Mouse (Mus musculus) CH12.LX (cell line): Measurements from ENCODE around the gene Strc. TPM values are rescaled to one million over a fixed set of nuclear protein-coding genes. Genes with fewer than 3 reads are reported as not detected.

Experiments
- DNase-seq: peaks from one replicate; pipeline ENCODE4 v3.0.0-alpha.2; 2013; ENCODE audit errors: extremely low read depth
- H3K27ac ChIP-seq: 2 replicates; pipeline ENCODE4 v1.5.1; 2012; ENCODE audit warnings: low read depth, mild to moderate bottlenecking, control low read depth, moderate library complexity; ENCODE audit not compliant: insufficient read depth
- H3K27me3 ChIP-seq: replicated peaks from 2 replicates; pipeline ENCODE3; 2012; ENCODE audit warnings: inconsistent platforms
- H3K36me3 ChIP-seq, 2 experiments: replicated peaks in 1 of 2; 2 replicates each; pipeline versions ENCODE3 to v1.6.1; 2012; ENCODE audit warnings: inconsistent platforms in 1 of 2, low read length in 1 of 2, mild to moderate bottlenecking in 1 of 2, mixed read lengths in 1 of 2, moderate library complexity in 1 of 2; ENCODE audit not compliant: control insufficient read depth in 1 of 2, insufficient read depth in 1 of 2
- H3K4me1 ChIP-seq, 2 experiments: 2 replicates each; pipeline ENCODE4 v1.6.1; 2012; ENCODE audit warnings: inconsistent platforms in 1 of 2, moderate library complexity in 1 of 2; ENCODE audit not compliant: insufficient read depth in 2 of 2, control insufficient read depth in 1 of 2
- H3K4me2 ChIP-seq: 2 replicates; pipeline ENCODE4 v1.6.1; 2012; ENCODE audit warnings: low read depth, mild to moderate bottlenecking, control low read depth; ENCODE audit not compliant: poor library complexity, insufficient read depth, severe bottlenecking
- H3K4me3 ChIP-seq, 3 experiments: fragments of 150-350 bp in 1 of 3; sonication (generic) in 1 of 3; replicated peaks in 1 of 3; 2 replicates each; pipeline versions ENCODE3 to v1.5.1; 2011 to 2012; ENCODE audit warnings: low read depth in 2 of 3, low read length in 2 of 3, mild to moderate bottlenecking in 2 of 3, moderate library complexity in 2 of 3, control low read depth in 1 of 3, improper control_type of control experiment in 1 of 3, inconsistent platforms in 1 of 3, mixed read lengths in 1 of 3; ENCODE audit not compliant: poor library complexity in 1 of 3
- H3K79me2 ChIP-seq: replicated peaks from 2 replicates; pipeline ENCODE4 v1.6.1; 2012; ENCODE audit warnings: mild to moderate bottlenecking, moderate library complexity; ENCODE audit not compliant: control insufficient read depth, poor library complexity, insufficient read depth, severe bottlenecking; ENCODE audit errors: extremely low read depth
- H3K9ac ChIP-seq: 2 replicates; pipeline ENCODE4 v1.6.1; 2012; ENCODE audit warnings: low read depth, mild to moderate bottlenecking, control low read depth, moderate library complexity; ENCODE audit not compliant: insufficient read depth
- H3K9me3 ChIP-seq: replicated peaks from 2 replicates; pipeline ENCODE3; 2012; ENCODE audit warnings: low read length, inconsistent platforms, mixed read lengths
- EP300 ChIP-seq: IDR thresholded peaks from 2 replicates; pipeline ENCODE4 v1.6.1; 2011; ENCODE audit warnings: low read length, improper control_type of control experiment
- MYC ChIP-seq: IDR thresholded peaks from 2 replicates; pipeline ENCODE4 v1.6.1; 2011; ENCODE audit warnings: low read depth, mild to moderate bottlenecking, improper control_type of control experiment, low read length
- PAX5 ChIP-seq: IDR thresholded peaks from 2 replicates; pipeline ENCODE4 v1.6.1; 2012; ENCODE audit warnings: low read length, inconsistent platforms, mixed read lengths
- UBTF ChIP-seq: IDR thresholded peaks from 2 replicates; pipeline ENCODE4 v1.6.1; 2012; ENCODE audit warnings: low read depth, mild to moderate bottlenecking, inconsistent platforms, low read length, improper control_type of control experiment, moderate library complexity
- dilution Hi-C: fragments of 300-500 bp; cut with MboI; formaldehyde crosslinking; loops from 2 replicates; pipeline ENCODE4 v1.14.3; 2020; ENCODE audit warnings: low sequenced_read_pairs; ENCODE audit not compliant: extremely low pct_unique_long_range_greater_than_20kb, extremely low pct_ligation_motif_present
- in situ Hi-C: fragments of 300-500 bp; cut with MboI; formaldehyde crosslinking; loops from 3 replicates; pipeline ENCODE4 v1.14.3; 2019; ENCODE audit warnings: low sequenced_read_pairs, low pct_ligation_motif_present, low pct_unique_long_range_greater_than_20kb, mixed read lengths
- polyA plus RNA-seq: library from polyadenylated mRNA; unstranded; fragments of >175 nt; gene quantifications from 2 replicates; pipeline ENCODE4 v1.2.1, GENCODE M21; 2012; ENCODE audit warnings: low read depth; ENCODE audit not compliant: insufficient read length
- total RNA-seq, 2 experiments: library from RNA; depleted of rRNA; stranded (reverse); fragments of 300-350 nt in 1 of 2; fragments of >200 nt in 1 of 2; gene quantifications; 2 replicates each; pipeline ENCODE4 v1.2.3; 2012 to 2014

The Strc gene
- total and polyA plus RNA-seq, 3 experiments = 1.6 to 9.2 (median 6.3) TPM

DNA sequence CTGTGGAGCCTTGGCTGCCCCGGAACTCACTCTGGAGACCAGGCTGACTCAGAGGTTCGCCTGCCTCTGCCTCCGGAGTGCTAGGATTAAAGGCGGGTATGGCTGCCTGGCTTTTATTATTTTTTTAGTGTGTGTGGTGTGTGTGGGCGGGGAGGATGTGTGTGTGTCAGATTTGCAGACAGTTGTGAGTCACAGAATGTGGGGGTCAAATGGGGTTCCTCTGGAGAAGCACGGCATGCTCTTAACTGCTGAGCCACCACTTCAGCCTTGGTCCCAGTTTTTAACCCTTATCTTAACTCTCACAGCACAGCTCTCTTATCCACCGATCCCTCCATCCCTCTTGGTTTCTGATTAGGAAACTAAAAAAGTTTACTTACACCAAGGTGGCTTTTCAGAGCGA, 70.7 kb downstream of the Strc start:
- no peak for DNase-seq
- H3K4me2 ChIP-seq = no peak overlapping the region
- no peaks in the 10 kb centered on the region for H3K9me3 ChIP-seq
- no peak overlapping the region for H3K9ac ChIP-seq
- dilution Hi-C loops = no loop called here
- H3K79me2 ChIP-seq = no peaks in the 10 kb centered on the region
- no peaks in the 10 kb centered on the region for H3K27me3 ChIP-seq
- TF ChIP-seq PAX5 = no peak
- no peak for TF ChIP-seq UBTF
- TF ChIP-seq MYC = no peak
- no peak for TF ChIP-seq EP300
- TF ChIP-seq, all 38 proteins: peak for 0
- Histone ChIP-seq H3K4me1 (no peaks in the 10 kb centered on the region), H3K27ac (no peak overlapping the region), H3K36me3 (peaks cover 17 to 42% of the 10 kb centered on the region in 2 experiments), H3K4me3 (no peak overlapping the region)
- in situ Hi-C loops = no loop called here

Other genes with a start within 250 kb of the Strc start
- 7.3 and 8.1 TPM in 2 replicates for gene Adal, start 246.7 kb downstream of the Strc start, total RNA-seq (2012; rRNA removed)
- 12.5 and 12.8 TPM in 2 replicates for gene Adal, start 246.7 kb downstream of the Strc start, total RNA-seq (2014; rRNA removed)
- 10.0 and 10.4 TPM in 2 replicates for gene Adal, start 246.7 kb downstream of the Strc start, polyA plus RNA-seq
- 9.3 and 10.6 TPM in 2 replicates for gene Lcmt2, start 246.5 kb downstream of the Strc start, total RNA-seq (2012; rRNA removed)
- gene Lcmt2, start 246.5 kb downstream of the Strc start, total RNA-seq (2014; rRNA removed) = 5.7 and 6.4 TPM in 2 replicates
- gene Lcmt2, start 246.5 kb downstream of the Strc start, polyA plus RNA-seq = 11.7 and 12.3 TPM in 2 replicates
- 27.8 and 29.1 TPM in 2 replicates for gene Tubgcp4, start 216.5 kb downstream of the Strc start, total RNA-seq (2012; rRNA removed)
- gene Tubgcp4, start 216.5 kb downstream of the Strc start, total RNA-seq (2014; rRNA removed) = 31.0 and 35.1 TPM in 2 replicates
- 32.5 and 34.1 TPM in 2 replicates for gene Tubgcp4, start 216.5 kb downstream of the Strc start, polyA plus RNA-seq
- gene Zscan29, start 216.0 kb downstream of the Strc start, total RNA-seq (2012; rRNA removed) = 6.8 and 7.4 TPM in 2 replicates
- gene Zscan29, start 216.0 kb downstream of the Strc start, total RNA-seq (2014; rRNA removed) = 4.9 and 5.4 TPM in 2 replicates
- 7.0 and 7.3 TPM in 2 replicates for gene Zscan29, start 216.0 kb downstream of the Strc start, polyA plus RNA-seq
- 41.7 and 55.2 TPM in 2 replicates for gene Trp53bp1, start 115.8 kb downstream of the Strc start, total RNA-seq (2012; rRNA removed)
- 30.1 and 38.0 TPM in 2 replicates for gene Trp53bp1, start 115.8 kb downstream of the Strc start, total RNA-seq (2014; rRNA removed)
- 68.7 and 77.6 TPM in 2 replicates for gene Trp53bp1, start 115.8 kb downstream of the Strc start, polyA plus RNA-seq
- 0.38 and 0.92 TPM in 2 replicates for gene Map1a, start 97.6 kb downstream of the Strc start, total RNA-seq (2012; rRNA removed)
- gene Map1a, start 97.6 kb downstream of the Strc start, total RNA-seq (2014; rRNA removed) = 0.11 and 0.16 TPM in 2 replicates
- gene Map1a, start 97.6 kb downstream of the Strc start, polyA plus RNA-seq = 7.2 and 7.3 TPM in 2 replicates
- gene Ppip5k1, start 31.8 kb downstream of the Strc start, total RNA-seq (2012; rRNA removed) = 11.0 and 11.9 TPM in 2 replicates
- gene Ppip5k1, start 31.8 kb downstream of the Strc start, total RNA-seq (2014; rRNA removed) = 4.5 and 4.6 TPM in 2 replicates
- 10.4 and 12.3 TPM in 2 replicates for gene Ppip5k1, start 31.8 kb downstream of the Strc start, polyA plus RNA-seq
- gene Ckmt1, start 29.5 kb downstream of the Strc start, total RNA-seq (2012; rRNA removed) = 3.8 and 3.9 TPM in 2 replicates
- gene Ckmt1, start 29.5 kb downstream of the Strc start, total RNA-seq (2014; rRNA removed) = 0.43 TPM in 1 of 2 replicates, not detected in the other
- gene Ckmt1, start 29.5 kb downstream of the Strc start, polyA plus RNA-seq = 2.6 and 5.1 TPM in 2 replicates
- 54.5 and 86.7 TPM in 2 replicates for gene Pdia3, start 26.6 kb upstream of the Strc start, total RNA-seq (2012; rRNA removed)
- gene Pdia3, start 26.6 kb upstream of the Strc start, total RNA-seq (2014; rRNA removed) = 169 and 184 TPM in 2 replicates
- 356 and 406 TPM in 2 replicates for gene Pdia3, start 26.6 kb upstream of the Strc start, polyA plus RNA-seq
- gene Catsper2, start 26.6 kb upstream of the Strc start, total RNA-seq (2012; rRNA removed) = 0.89 and 1.5 TPM in 2 replicates
- gene Catsper2, start 26.6 kb upstream of the Strc start, total RNA-seq (2014; rRNA removed) = 1.2 and 2.2 TPM in 2 replicates
- 1.8 TPM in 2 replicates for gene Catsper2, start 26.6 kb upstream of the Strc start, polyA plus RNA-seq
- gene Ell3, start 57.1 kb upstream of the Strc start, total RNA-seq (2012; rRNA removed) = 0.38 and 1.4 TPM in 2 replicates
- 2.1 and 2.3 TPM in 2 replicates for gene Ell3, start 57.1 kb upstream of the Strc start, total RNA-seq (2014; rRNA removed)
- gene Ell3, start 57.1 kb upstream of the Strc start, polyA plus RNA-seq = 1.0 and 1.5 TPM in 2 replicates
- gene Serf2, start 62.0 kb upstream of the Strc start, total RNA-seq (2012; rRNA removed) = 164 and 189 TPM in 2 replicates
- 116 TPM in 2 replicates for gene Serf2, start 62.0 kb upstream of the Strc start, total RNA-seq (2014; rRNA removed)
- 222 and 255 TPM in 2 replicates for gene Serf2, start 62.0 kb upstream of the Strc start, polyA plus RNA-seq
- 15.4 and 23.2 TPM in 2 replicates for gene Hypk, start 66.1 kb upstream of the Strc start, total RNA-seq (2012; rRNA removed)
- gene Hypk, start 66.1 kb upstream of the Strc start, total RNA-seq (2014; rRNA removed) = 11.7 and 13.3 TPM in 2 replicates
- gene Hypk, start 66.1 kb upstream of the Strc start, polyA plus RNA-seq = 119 and 174 TPM in 2 replicates
- 0.89 and 1.0 TPM in 2 replicates for gene Serinc4, start 69.6 kb upstream of the Strc start, total RNA-seq (2012; rRNA removed)
- gene Serinc4, start 69.6 kb upstream of the Strc start, total RNA-seq (2014; rRNA removed) = 0.17 TPM in 1 of 2 replicates, not detected in the other
- 0.29 and 1.2 TPM in 2 replicates for gene Serinc4, start 69.6 kb upstream of the Strc start, polyA plus RNA-seq
- gene Mfap1b, start 86.9 kb upstream of the Strc start, total RNA-seq (2012; rRNA removed) = 15.6 and 17.3 TPM in 2 replicates
- gene Mfap1b, start 86.9 kb upstream of the Strc start, total RNA-seq (2014; rRNA removed) = 24.3 TPM in 2 replicates
- gene Mfap1b, start 86.9 kb upstream of the Strc start, polyA plus RNA-seq = 29.7 and 33.2 TPM in 2 replicates
- gene Mfap1a, start 119.5 kb upstream of the Strc start, total RNA-seq (2012; rRNA removed) = 14.0 and 16.8 TPM in 2 replicates
- 13.5 and 13.7 TPM in 2 replicates for gene Mfap1a, start 119.5 kb upstream of the Strc start, total RNA-seq (2014; rRNA removed)
- 23.7 and 27.3 TPM in 2 replicates for gene Mfap1a, start 119.5 kb upstream of the Strc start, polyA plus RNA-seq
- 17.4 and 20.6 TPM in 2 replicates for gene Wdr76, start 119.6 kb upstream of the Strc start, total RNA-seq (2012; rRNA removed)
- gene Wdr76, start 119.6 kb upstream of the Strc start, total RNA-seq (2014; rRNA removed) = 28.6 and 29.9 TPM in 2 replicates
- gene Wdr76, start 119.6 kb upstream of the Strc start, polyA plus RNA-seq = 22.7 and 26.9 TPM in 2 replicates